ENCODE assay signal across 8 mouse cellular contexts in genomic region chr4:154497423-154498175, GRCm38 (mm10).
DNase-seq lines count a peak whose midpoint lies in the region; ATAC-seq and TF ChIP-seq lines count a peak whose summit lies in the region.

No protein-coding gene starts in this region.

- no peak overlapping the region for H3K4me2 ChIP-seq in heart, embryonic 11.5 days
- no peak overlapping the region for H3K4me2 ChIP-seq in neural tube, embryonic 12.5 days (replicated peaks)
- H3K4me2 ChIP-seq in neural tube, embryonic 15.5 days, result no peak overlapping the region
- H3K4me2 ChIP-seq in stomach, postnatal 0 days (replicated peaks; ENCODE audit: low read depth), result no peak overlapping the region

- peak overlapping the region; percentile 73 for H3K27ac ChIP-seq in heart, embryonic 11.5 days (ENCODE audit: low read depth, low read length)
- no peak overlapping the region for H3K27ac ChIP-seq in neural tube, embryonic 12.5 days
- no peak overlapping the region for H3K27ac ChIP-seq in neural tube, embryonic 15.5 days (replicated peaks)
- H3K27ac ChIP-seq in kidney, adult 2 months (ENCODE audit: insufficient read depth, low read depth, low read length), result peak overlapping the region; percentile 66
- peak overlapping the region; percentile 70 for H3K27ac ChIP-seq in stomach, postnatal 0 days (replicated peaks)

- no peak overlapping the region for H3K4me3 ChIP-seq in heart, embryonic 11.5 days (ENCODE audit: low read depth, low read length)
- H3K4me3 ChIP-seq in neural tube, embryonic 12.5 days, result no peak overlapping the region
- H3K4me3 ChIP-seq in neural tube, embryonic 15.5 days (replicated peaks), result no peak overlapping the region
- no peak overlapping the region for H3K4me3 ChIP-seq in kidney, adult 2 months (ENCODE audit: insufficient read depth, low read depth, low read length)
- H3K4me3 ChIP-seq in stomach, postnatal 0 days (ENCODE audit: low read depth, low read length), result no peak overlapping the region

- H3K9me3 ChIP-seq in heart, embryonic 11.5 days (replicated peaks; ENCODE audit: control insufficient read depth, low read length), result no peaks in the 10 kb centered on the region
- no peaks in the 10 kb centered on the region for H3K9me3 ChIP-seq in neural tube, embryonic 12.5 days
- H3K9me3 ChIP-seq in neural tube, embryonic 15.5 days (replicated peaks), result no peaks in the 10 kb centered on the region
- H3K9me3 ChIP-seq in stomach, postnatal 0 days (ENCODE audit: control insufficient read depth, low read length), result no peaks in the 10 kb centered on the region

- TF ChIP-seq EP300 in stomach, postnatal 0 days (optimal IDR thresholded peaks at IDR 0.05), result no peak

- H3K4me1 ChIP-seq in heart, embryonic 11.5 days (ENCODE audit: control insufficient read depth, insufficient read depth, low read length), result peaks cover 70% of the 10 kb centered on the region
- H3K4me1 ChIP-seq in neural tube, embryonic 12.5 days, result peaks cover 82% of the 10 kb centered on the region
- peaks cover 73% of the 10 kb centered on the region for H3K4me1 ChIP-seq in neural tube, embryonic 15.5 days
- H3K4me1 ChIP-seq in kidney, adult 2 months (ENCODE audit: control insufficient read depth, insufficient read depth, low read length), result peaks cover 27% of the 10 kb centered on the region
- peaks cover 12% of the 10 kb centered on the region for H3K4me1 ChIP-seq in stomach, postnatal 0 days (replicated peaks; ENCODE audit: control insufficient read depth, insufficient read depth)

- ATAC-seq in heart, embryonic 11.5 days (replicated peaks; ENCODE audit: insufficient number of reproducible peaks, low FRiP score, low TSS enrichment), result no peak
- peak; percentile 3; the same call in 1 of the 2 replicates for ATAC-seq in neural tube, embryonic 12.5 days (ENCODE audit: low FRiP score, low read depth)
- ATAC-seq in neural tube, embryonic 15.5 days (ENCODE audit: low FRiP score), result no peak
- ATAC-seq in stomach, postnatal 0 days (ENCODE audit: low FRiP score, low TSS enrichment), result peak; percentile 54

- no peaks in the 10 kb centered on the region for H3K36me3 ChIP-seq in heart, embryonic 11.5 days (ENCODE audit: control insufficient read depth, insufficient read depth, low read length)
- H3K36me3 ChIP-seq in neural tube, embryonic 12.5 days, result no peaks in the 10 kb centered on the region
- no peaks in the 10 kb centered on the region for H3K36me3 ChIP-seq in neural tube, embryonic 15.5 days
- no peaks in the 10 kb centered on the region for H3K36me3 ChIP-seq in kidney, adult 2 months (ENCODE audit: control insufficient read depth, insufficient read depth, low read length)
- no peaks in the 10 kb centered on the region for H3K36me3 ChIP-seq in stomach, postnatal 0 days (ENCODE audit: control insufficient read depth, insufficient read depth, low read length)

- no peak overlapping the region for H3K9ac ChIP-seq in heart, embryonic 11.5 days (ENCODE audit: low read depth, low read length)
- H3K9ac ChIP-seq in neural tube, embryonic 12.5 days, result no peak overlapping the region
- H3K9ac ChIP-seq in neural tube, embryonic 15.5 days (replicated peaks), result no peak overlapping the region
- H3K9ac ChIP-seq in stomach, postnatal 0 days (ENCODE audit: low read length), result no peak overlapping the region

- H3K27me3 ChIP-seq in heart, embryonic 11.5 days (ENCODE audit: control insufficient read depth, insufficient read depth, low read length), result 0 out of 2 replicates have a peak, but pooled peaks cover 8% of the 10 kb centered on the region
- peaks cover 39% of the 10 kb centered on the region for H3K27me3 ChIP-seq in neural tube, embryonic 12.5 days (replicated peaks)
- H3K27me3 ChIP-seq in neural tube, embryonic 15.5 days (replicated peaks), result peaks cover 70% of the 10 kb centered on the region
- no peaks in the 10 kb centered on the region for H3K27me3 ChIP-seq in kidney, adult 2 months (replicated peaks; ENCODE audit: control insufficient read depth, insufficient read depth, low read length)
- no peaks in the 10 kb centered on the region for H3K27me3 ChIP-seq in stomach, postnatal 0 days (ENCODE audit: control insufficient read depth, insufficient read depth, low read length)

- no peak for DNase-seq in heart, postnatal 25 days (ENCODE audit: low spot score)
- DNase-seq in kidney, adult 2 months, result peak; percentile 71
- DNase-seq in stomach, postnatal 0 days (ENCODE audit: low spot score), result peak; percentile 68
- DNase-seq in thymus, adult 18-20 months, result no peak
- no peak for DNase-seq in frontal cortex, adult 2 months (ENCODE audit: extremely low spot score in 1 of 2, low spot score in 1 of 2)

- intact Hi-C loops in heart, postnatal 25 days (cut with DNase I), result loop anchor here (5.0 kb wide), 2 partner anchors 95 to 140 kb away; partner anchors contain the start of gene Prdm16

- no peak for TF ChIP-seq CTCF in kidney, adult 2 months (conservative IDR thresholded peaks at IDR 0.05; ENCODE audit: insufficient read depth, insufficient read length, low read depth, low read length)
- no peak; the same call in 1 of the 2 replicates for TF ChIP-seq CTCF in stomach, postnatal 0 days (IDR thresholded peaks at IDR 0.05; ENCODE audit: low read depth)

- 59% methylated on average over 4 of the region's 4 CpGs for WGBS in heart, embryonic 11.5 days (ENCODE audit: insufficient replicate concordance)
- 58% methylated on average over 4 of the region's 4 CpGs for WGBS in neural tube, embryonic 12.5 days
- WGBS in neural tube, embryonic 15.5 days, result 53% methylated on average over 4 of the region's 4 CpGs
- WGBS in kidney, adult 2 months, result 29% methylated on average over 4 of the region's 4 CpGs
- 57% methylated on average over 4 of the region's 4 CpGs for WGBS in stomach, postnatal 0 days

- no peak for TF ChIP-seq POLR2A in kidney, adult 2 months (IDR thresholded peaks at IDR 0.05; ENCODE audit: low read depth, low read length)

Comparison
In these comparisons a context has a peak if more than half of its experiments do, and no peak if none do; other contexts are left out.
1. ATAC-seq: peak in neural tube, embryonic 12.5 days (single experiment) and stomach, postnatal 0 days (single experiment); none in heart, embryonic 11.5 days (single experiment) and neural tube, embryonic 15.5 days (single experiment).
2. H3K27ac ChIP-seq: peak in heart, embryonic 11.5 days (single experiment), kidney, adult 2 months (single experiment) and stomach, postnatal 0 days (single experiment); none in neural tube, embryonic 12.5 days (single experiment) and neural tube, embryonic 15.5 days (single experiment).
3. DNase-seq: peak in kidney, adult 2 months (single experiment) and stomach, postnatal 0 days (single experiment); none in heart, postnatal 25 days (single experiment), thymus, adult 18-20 months (0 of 2) and frontal cortex, adult 2 months (0 of 2).